Mouse (Mus musculus) kidney, adult 2 months (tissue): ENCODE data around the gene Acly.

ENCODE experiments used
- CTCF ChIP-seq: fragments of 200-500 bp; conservative IDR thresholded peaks from 2 replicates; pipeline ENCODE4 v1.5.1; 2011; ENCODE audit warnings: low read depth, mild to moderate bottlenecking, control low read depth, low read length, moderate library complexity, mixed read lengths; ENCODE audit not compliant: insufficient read depth, insufficient read length
- POLR2A ChIP-seq: fragments of 200-500 bp; IDR thresholded peaks from one replicate; pipeline ENCODE4 v1.6.1; 2011; ENCODE audit warnings: low read depth, low read length, control low read depth

DNA sequence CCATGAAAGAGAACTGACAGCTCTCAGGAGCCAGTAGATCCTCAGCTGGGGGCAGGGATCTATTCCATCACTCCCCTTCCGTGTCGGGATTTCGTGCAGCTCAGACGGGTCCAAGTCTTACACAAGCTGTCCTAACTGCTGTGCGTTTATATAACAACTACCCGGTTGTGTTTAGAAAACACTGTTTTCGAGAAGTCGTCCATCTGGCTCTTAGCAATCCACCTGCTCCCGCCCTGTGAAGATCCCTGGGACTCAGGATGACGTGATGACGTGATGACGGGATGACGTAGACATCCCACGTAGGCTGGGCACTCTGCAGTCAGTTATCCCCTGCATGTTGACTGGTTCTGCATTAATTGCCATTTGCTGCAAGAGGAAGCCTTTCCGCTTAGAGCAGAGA lies 36.5 kb upstream of the Acly start:
- TF ChIP-seq CTCF = no peak
- no peak for TF ChIP-seq POLR2A
